Mouse (Mus musculus): Measurements from ENCODE around the gene Serpina12.

The Serpina12 gene

GRCm38 (mm10) chr12:104003238-104003612, 41.0 kb downstream of the Serpina12 start:
- DNase-seq (ENCODE audit: low spot score), result no peak

GRCm38 (mm10) chr12:104002569-104003237, 41.5 kb downstream of the Serpina12 start:
- DNase-seq (ENCODE audit: low spot score), result no peak

- no peak for DNase-seq (ENCODE audit: low spot score)
Measured at GRCm38 (mm10) chr12:104000594-104000993, 43.6 kb downstream of the Serpina12 start.

GRCm38 (mm10) chr12:103999611-104000010, 44.6 kb downstream of the Serpina12 start:
- DNase-seq (ENCODE audit: low spot score), result no peak

- no peak for DNase-seq (ENCODE audit: low spot score)
Measured at GRCm38 (mm10) chr12:103996513-103996912, 47.7 kb downstream of the Serpina12 start.

- peak; percentile 17 for DNase-seq (ENCODE audit: low spot score)
Measured at GRCm38 (mm10) chr12:103995292-103996072, 48.8 kb downstream of the Serpina12 start.

- no peak for DNase-seq (ENCODE audit: low spot score)
Measured at GRCm38 (mm10) chr12:103992945-103993344, 51.3 kb downstream of the Serpina12 start.

GRCm38 (mm10) chr12:103989857-103990256, 54.4 kb downstream of the Serpina12 start, which contains the start of gene Serpina11:
Serpina11 (minus strand) TSS chr12:103989957.
- no peak for DNase-seq (ENCODE audit: low spot score)

- DNase-seq (ENCODE audit: low spot score), result no peak
Measured at GRCm38 (mm10) chr12:103989514-103989767, 54.8 kb downstream of the Serpina12 start.

GRCm38 (mm10) chr12:103988754-103989513, 55.3 kb downstream of the Serpina12 start:
- no peak for DNase-seq (ENCODE audit: low spot score)

- DNase-seq (ENCODE audit: low spot score), result no peak
Measured at GRCm38 (mm10) chr12:103985868-103986267, 58.4 kb downstream of the Serpina12 start.

GRCm38 (mm10) chr12:103984935-103985334, 59.3 kb downstream of the Serpina12 start:
- DNase-seq (ENCODE audit: low spot score), result no peak

- DNase-seq (ENCODE audit: low spot score), result no peak
Measured at GRCm38 (mm10) chr12:103981646-103982360, 62.4 kb downstream of the Serpina12 start.

Measured in T-cell, adult 2 months (primary cell).